Mouse (Mus musculus): ENCODE results near the gene Mpo. TPM values are rescaled to one million over a fixed set of nuclear protein-coding genes. Genes with fewer than 3 reads are reported as not detected.
A peak's percentile ranks its signal among the peaks of the same experiment; 100 is the strongest.

Mpo gene
- polyA plus RNA-seq, 1 experiment from 2014 or later: 6.1 TPM

- H3K27me3 ChIP-seq (replicated peaks; ENCODE audit: control insufficient read depth, insufficient read depth, low read length): no peaks in the 10 kb centered on the region
- no peaks in the 10 kb centered on the region; the same call in 1 of the 2 replicates for H3K36me3 ChIP-seq (ENCODE audit: control insufficient read depth, insufficient read depth, low read length)
- no peaks in the 10 kb centered on the region for H3K4me1 ChIP-seq (ENCODE audit: control insufficient read depth, insufficient read depth, low read length)
- WGBS: 4% methylated on average over 40 of the region's 40 CpGs
- peak; percentile 95 for ATAC-seq
- H3K9me3 ChIP-seq (ENCODE audit: control insufficient read depth, low read length): no peaks in the 10 kb centered on the region
- peak within 1 kb of the TSS; percentile 5 for H3K27ac ChIP-seq (ENCODE audit: low read length)
- peak within 1 kb of the TSS; percentile 71 for H3K9ac ChIP-seq (ENCODE audit: low read depth, low read length)
- peak within 1 kb of the TSS; percentile 75 for H3K4me2 ChIP-seq (ENCODE audit: low read depth, low read length)
- peak within 1 kb of the TSS; percentile 68 for H3K4me3 ChIP-seq (ENCODE audit: low read length)
These were observed 59.6 kb downstream of the Mpo start, which contains the start of gene Mks1 for GRCm38 (mm10) chr11:87852690-87853596. Gene Mks1, plus strand, starts transcription at chr11:87853215.

- H3K4me1 ChIP-seq (ENCODE audit: control insufficient read depth, insufficient read depth, low read length): no peaks in the 10 kb centered on the region
- peak overlapping the region; percentile 71 for H3K9ac ChIP-seq (ENCODE audit: low read depth, low read length)
- H3K27ac ChIP-seq (ENCODE audit: low read length): peak overlapping the region; percentile 5
- H3K9me3 ChIP-seq (ENCODE audit: control insufficient read depth, low read length): no peaks in the 10 kb centered on the region
- H3K27me3 ChIP-seq (replicated peaks; ENCODE audit: control insufficient read depth, insufficient read depth, low read length): no peaks in the 10 kb centered on the region
- H3K36me3 ChIP-seq (ENCODE audit: control insufficient read depth, insufficient read depth, low read length): no peaks in the 10 kb centered on the region; the same call in 1 of the 2 replicates
- peak overlapping the region; percentile 75 for H3K4me2 ChIP-seq (ENCODE audit: low read depth, low read length)
- WGBS: 32% methylated on average over 8 of the region's 8 CpGs
- peak overlapping the region; percentile 68 for H3K4me3 ChIP-seq (ENCODE audit: low read length)
- ATAC-seq: peak; percentile 45
These were observed 60.2 kb downstream of the Mpo start for GRCm38 (mm10) chr11:87853597-87853954.

MicroRNAs within 50 kb of the gene (microRNA counts, 519-probe panel; counts per million panel counts)
- 3,480 counts per million, percentile 88 among the panel's probes with 10 or more counts for microRNA mmu-miR-142-3p
- microRNA mmu-miR-142-5p: 3,212 counts per million, percentile 83 among the panel's probes with 10 or more counts

Small RNA genes within 50 kb of the gene (microRNA-seq; reads per million reads assigned to microRNA genes)
- gene Mir142: not detected
- not detected for gene Mir142b

Other genes starting within 250 kb of the Mpo start
- not detected in 2 replicates for gene Gm11492, start 226.9 kb upstream of the Mpo start, polyA plus RNA-seq (2015; fragmentation: Nextera tagmentation; extraction: Ambion mirVana)
- 30.6 and 31.4 TPM in 2 replicates for gene Sept4, start 224.7 kb upstream of the Mpo start, polyA plus RNA-seq (2015; fragmentation: Nextera tagmentation; extraction: Ambion mirVana)
- 26.1 and 31.3 TPM in 2 replicates for gene Mtmr4, start 201.4 kb upstream of the Mpo start, polyA plus RNA-seq (2015; fragmentation: Nextera tagmentation; extraction: Ambion mirVana)
- gene Hsf5, start 176.4 kb upstream of the Mpo start, polyA plus RNA-seq (2015; fragmentation: Nextera tagmentation; extraction: Ambion mirVana): 0.15 and 0.17 TPM in 2 replicates
- 11.2 and 12.4 TPM in 2 replicates for gene Rnf43, start 130.9 kb upstream of the Mpo start, polyA plus RNA-seq (2015; fragmentation: Nextera tagmentation; extraction: Ambion mirVana)
- gene Supt4a, start 56.0 kb upstream of the Mpo start, polyA plus RNA-seq (2015; fragmentation: Nextera tagmentation; extraction: Ambion mirVana): 108 and 111 TPM in 2 replicates
- 0.83 and 1.2 TPM in 2 replicates for gene Tspoap1, start 33.0 kb upstream of the Mpo start, polyA plus RNA-seq (2015; fragmentation: Nextera tagmentation; extraction: Ambion mirVana)
- gene Lpo, start 34.7 kb downstream of the Mpo start, polyA plus RNA-seq (2015; fragmentation: Nextera tagmentation; extraction: Ambion mirVana): 0.04 TPM in 1 of 2 replicates, not detected in the other
- gene Mks1, start 59.6 kb downstream of the Mpo start, polyA plus RNA-seq (2015; fragmentation: Nextera tagmentation; extraction: Ambion mirVana): 9.2 and 9.3 TPM in 2 replicates
- 0.06 and 0.11 TPM in 2 replicates for gene Epx, start 82.0 kb downstream of the Mpo start, polyA plus RNA-seq (2015; fragmentation: Nextera tagmentation; extraction: Ambion mirVana)
- gene Olfr462, start 98.7 kb downstream of the Mpo start, polyA plus RNA-seq (2015; fragmentation: Nextera tagmentation; extraction: Ambion mirVana): not detected in 2 replicates
- not detected in 2 replicates for gene Olfr463, start 103.8 kb downstream of the Mpo start, polyA plus RNA-seq (2015; fragmentation: Nextera tagmentation; extraction: Ambion mirVana)
- gene Olfr464, start 127.4 kb downstream of the Mpo start, polyA plus RNA-seq (2015; fragmentation: Nextera tagmentation; extraction: Ambion mirVana): not detected in 2 replicates
- gene Dynll2, start 194.0 kb downstream of the Mpo start, polyA plus RNA-seq (2015; fragmentation: Nextera tagmentation; extraction: Ambion mirVana): 27.9 and 30.5 TPM in 2 replicates